Mouse (Mus musculus) E14TG2a.4 (cell line): ENCODE results near the gene Cmip.

Experiments used
- CTCF ChIP-seq: conservative IDR thresholded peaks from 2 replicates; pipeline ENCODE4 v1.5.1; 2014; ENCODE audit warnings: low read length
- NANOG ChIP-seq: IDR thresholded peaks from 2 replicates; pipeline ENCODE4 v1.6.1; 2014; ENCODE audit warnings: borderline replicate concordance, low read length, mixed read lengths
- POU5F1 ChIP-seq: IDR thresholded peaks from 2 replicates; pipeline ENCODE4 v1.6.1; 2014; ENCODE audit warnings: low read length, borderline replicate concordance

GRCm38 (mm10) chr8:117451072-117451471 lies 194.2 kb downstream of the Cmip start:
- TF ChIP-seq CTCF (no peak), POU5F1 (no peak), NANOG (no peak)
